Mouse (Mus musculus): ENCODE data around the gene Wnt11. TPM values are rescaled to one million over a fixed set of nuclear protein-coding genes. Genes with fewer than 3 reads are reported as not detected.

Wnt11 gene
- polyA plus RNA-seq, 1 experiment = not detected

- no peaks in the 10 kb centered on the region for H3K36me3 ChIP-seq (ENCODE audit: control insufficient read depth, insufficient read depth, low read length, poor library complexity, severe bottlenecking)
- H3K4me3 ChIP-seq (ENCODE audit: low read depth, low read length) = no peak overlapping the region
- no peaks in the 10 kb centered on the region for H3K27me3 ChIP-seq (ENCODE audit: control insufficient read depth, insufficient read depth, low read length, poor library complexity, severe bottlenecking)
- no peak overlapping the region for H3K27ac ChIP-seq (ENCODE audit: insufficient read depth, low read length)
- TF ChIP-seq CTCF (IDR thresholded peaks at IDR 0.05; ENCODE audit: low read depth, low read length) = peak; percentile 28
- no peak for TF ChIP-seq POLR2A (IDR thresholded peaks at IDR 0.05; ENCODE audit: insufficient read depth, low read length)
- H3K9ac ChIP-seq (ENCODE audit: low read depth, poor library complexity, severe bottlenecking) = no peak overlapping the region
- no peaks in the 10 kb centered on the region for H3K9me3 ChIP-seq (replicated peaks; ENCODE audit: control insufficient read depth, insufficient read depth, low read length, poor library complexity, severe bottlenecking)
- no peaks in the 10 kb centered on the region for H3K4me1 ChIP-seq (ENCODE audit: control insufficient read depth, insufficient read depth, low read length)
Measured at GRCm38 (mm10) chr7:98881887-98882286, 47.0 kb downstream of the Wnt11 start.

DNA sequence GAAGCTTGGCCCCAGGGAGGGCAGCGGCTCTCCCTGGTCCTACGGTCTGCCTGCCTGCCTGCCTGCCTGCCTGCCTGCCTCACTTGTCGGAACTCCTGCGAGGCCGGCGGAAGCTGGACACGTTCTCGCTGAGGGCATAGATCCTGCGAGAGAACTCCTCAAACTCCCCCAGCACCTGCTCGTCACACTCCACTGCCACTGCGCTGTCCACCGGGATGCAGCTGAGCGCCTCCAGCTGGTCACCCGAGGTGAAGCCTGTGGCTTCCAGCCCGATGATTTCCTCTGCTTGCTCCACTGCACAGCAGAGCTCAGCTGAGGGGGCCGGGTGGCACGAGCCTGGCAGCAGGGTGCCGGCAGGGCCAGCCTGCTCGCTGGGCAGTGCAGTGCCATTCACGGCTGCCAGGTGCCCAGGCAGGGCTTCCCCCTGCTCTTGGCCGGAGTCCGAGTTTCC lies 52.9 kb downstream of the Wnt11 start:
- H3K4me1 ChIP-seq (ENCODE audit: control insufficient read depth, insufficient read depth, low read length) = no peaks in the 10 kb centered on the region
- no peak overlapping the region for H3K4me3 ChIP-seq (ENCODE audit: low read depth, low read length)
- peak; percentile 57 for TF ChIP-seq CTCF (IDR thresholded peaks at IDR 0.05; ENCODE audit: low read depth, low read length)
- no peak for TF ChIP-seq POLR2A (IDR thresholded peaks at IDR 0.05; ENCODE audit: insufficient read depth, low read length)
- H3K36me3 ChIP-seq (ENCODE audit: control insufficient read depth, insufficient read depth, low read length, poor library complexity, severe bottlenecking) = no peaks in the 10 kb centered on the region
- H3K27me3 ChIP-seq (ENCODE audit: control insufficient read depth, insufficient read depth, low read length, poor library complexity, severe bottlenecking) = no peaks in the 10 kb centered on the region
- H3K9ac ChIP-seq (ENCODE audit: low read depth, poor library complexity, severe bottlenecking) = no peak overlapping the region
- no peaks in the 10 kb centered on the region for H3K9me3 ChIP-seq (replicated peaks; ENCODE audit: control insufficient read depth, insufficient read depth, low read length, poor library complexity, severe bottlenecking)
- no peak overlapping the region for H3K27ac ChIP-seq (ENCODE audit: insufficient read depth, low read length)

GRCm38 (mm10) chr7:98888810-98889209 lies 53.9 kb downstream of the Wnt11 start:
- no peaks in the 10 kb centered on the region for H3K4me1 ChIP-seq (ENCODE audit: control insufficient read depth, insufficient read depth, low read length)
- no peaks in the 10 kb centered on the region for H3K9me3 ChIP-seq (replicated peaks; ENCODE audit: control insufficient read depth, insufficient read depth, low read length, poor library complexity, severe bottlenecking)
- H3K27ac ChIP-seq (ENCODE audit: insufficient read depth, low read length) = no peak overlapping the region
- H3K27me3 ChIP-seq (ENCODE audit: control insufficient read depth, insufficient read depth, low read length, poor library complexity, severe bottlenecking) = no peaks in the 10 kb centered on the region
- H3K9ac ChIP-seq (ENCODE audit: low read depth, poor library complexity, severe bottlenecking) = no peak overlapping the region
- no peak overlapping the region for H3K4me3 ChIP-seq (ENCODE audit: low read depth, low read length)
- TF ChIP-seq POLR2A (IDR thresholded peaks at IDR 0.05; ENCODE audit: insufficient read depth, low read length) (no peak), CTCF (IDR thresholded peaks at IDR 0.05; ENCODE audit: low read depth, low read length) (no peak), EP300 (IDR thresholded peaks at IDR 0.05; ENCODE audit: insufficient read depth, low read depth, low read length) (no peak)
- H3K36me3 ChIP-seq (ENCODE audit: control insufficient read depth, insufficient read depth, low read length, poor library complexity, severe bottlenecking) = no peaks in the 10 kb centered on the region

DNA sequence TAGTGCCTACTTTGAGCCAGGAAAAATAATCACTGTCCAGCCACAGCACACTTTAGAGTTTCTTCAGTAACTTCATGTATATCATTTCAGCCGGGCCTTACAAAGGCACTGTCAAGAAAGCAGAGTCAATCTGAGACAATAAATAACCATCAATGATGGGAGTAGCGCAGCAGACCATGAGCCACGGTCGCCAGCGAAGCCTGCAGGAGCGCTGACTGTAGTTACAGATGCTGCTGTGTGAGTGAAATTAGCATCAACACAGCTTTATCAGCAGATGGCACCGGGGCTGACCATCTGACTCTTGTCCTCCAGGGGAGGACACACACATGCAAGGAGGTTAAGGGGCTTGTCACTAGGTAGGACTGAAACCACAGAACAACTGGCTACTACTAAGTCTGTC lies 54.3 kb downstream of the Wnt11 start:
- Histone ChIP-seq H3K36me3 (ENCODE audit: control insufficient read depth, insufficient read depth, low read length, poor library complexity, severe bottlenecking) (no peaks in the 10 kb centered on the region), H3K4me1 (ENCODE audit: control insufficient read depth, insufficient read depth, low read length) (no peaks in the 10 kb centered on the region), H3K27me3 (ENCODE audit: control insufficient read depth, insufficient read depth, low read length, poor library complexity, severe bottlenecking) (no peaks in the 10 kb centered on the region), H3K9me3 (replicated peaks; ENCODE audit: control insufficient read depth, insufficient read depth, low read length, poor library complexity, severe bottlenecking) (no peaks in the 10 kb centered on the region), H3K9ac (ENCODE audit: low read depth, poor library complexity, severe bottlenecking) (no peak overlapping the region), H3K4me3 (ENCODE audit: low read depth, low read length) (no peak overlapping the region), H3K27ac (ENCODE audit: insufficient read depth, low read length) (no peak overlapping the region)
- no peak for TF ChIP-seq CTCF (IDR thresholded peaks at IDR 0.05; ENCODE audit: low read depth, low read length)
- no peak for TF ChIP-seq POLR2A (IDR thresholded peaks at IDR 0.05; ENCODE audit: insufficient read depth, low read length)
- TF ChIP-seq EP300 (IDR thresholded peaks at IDR 0.05; ENCODE audit: insufficient read depth, low read depth, low read length) = no peak

DNA sequence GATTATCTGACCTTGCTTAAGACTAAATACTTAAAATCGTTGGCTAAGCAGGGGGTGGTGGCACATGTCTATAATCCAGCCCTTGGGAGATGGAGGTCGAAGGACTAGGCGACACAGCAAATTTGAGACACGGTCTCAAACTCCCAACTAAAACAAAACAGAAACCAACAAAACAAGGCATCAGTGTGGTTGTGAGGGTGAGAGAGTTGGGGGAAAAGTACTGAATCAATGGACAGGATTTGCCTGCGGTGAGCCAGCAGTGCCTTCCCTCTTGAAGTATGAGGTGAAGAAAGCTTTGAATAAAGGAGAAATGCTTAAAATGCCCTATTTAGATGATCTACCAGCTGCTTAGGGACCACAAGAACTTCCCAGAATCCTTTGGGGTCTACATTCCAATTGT lies 58.2 kb downstream of the Wnt11 start:
- TF ChIP-seq EP300 (IDR thresholded peaks at IDR 0.05; ENCODE audit: insufficient read depth, low read depth, low read length) (no peak), POLR2A (IDR thresholded peaks at IDR 0.05; ENCODE audit: insufficient read depth, low read length) (no peak), CTCF (IDR thresholded peaks at IDR 0.05; ENCODE audit: low read depth, low read length) (no peak)
- H3K27me3 ChIP-seq (ENCODE audit: control insufficient read depth, insufficient read depth, low read length, poor library complexity, severe bottlenecking) = no peaks in the 10 kb centered on the region
- H3K36me3 ChIP-seq (ENCODE audit: control insufficient read depth, insufficient read depth, low read length, poor library complexity, severe bottlenecking) = no peaks in the 10 kb centered on the region
- no peaks in the 10 kb centered on the region for H3K4me1 ChIP-seq (ENCODE audit: control insufficient read depth, insufficient read depth, low read length)
- H3K9ac ChIP-seq (ENCODE audit: low read depth, poor library complexity, severe bottlenecking) = no peak overlapping the region
- no peaks in the 10 kb centered on the region for H3K9me3 ChIP-seq (replicated peaks; ENCODE audit: control insufficient read depth, insufficient read depth, low read length, poor library complexity, severe bottlenecking)
- no peak overlapping the region for H3K27ac ChIP-seq (ENCODE audit: insufficient read depth, low read length)
- no peak overlapping the region for H3K4me3 ChIP-seq (ENCODE audit: low read depth, low read length)

GRCm38 (mm10) chr7:98894305-98894704 lies 59.4 kb downstream of the Wnt11 start:
- Histone ChIP-seq H3K4me1 (ENCODE audit: control insufficient read depth, insufficient read depth, low read length) (no peaks in the 10 kb centered on the region), H3K4me3 (ENCODE audit: low read depth, low read length) (no peak overlapping the region), H3K9ac (ENCODE audit: low read depth, poor library complexity, severe bottlenecking) (no peak overlapping the region), H3K9me3 (replicated peaks; ENCODE audit: control insufficient read depth, insufficient read depth, low read length, poor library complexity, severe bottlenecking) (no peaks in the 10 kb centered on the region), H3K36me3 (ENCODE audit: control insufficient read depth, insufficient read depth, low read length, poor library complexity, severe bottlenecking) (no peaks in the 10 kb centered on the region), H3K27me3 (ENCODE audit: control insufficient read depth, insufficient read depth, low read length, poor library complexity, severe bottlenecking) (no peaks in the 10 kb centered on the region), H3K27ac (ENCODE audit: insufficient read depth, low read length) (no peak overlapping the region)
- TF ChIP-seq EP300 (IDR thresholded peaks at IDR 0.05; ENCODE audit: insufficient read depth, low read depth, low read length) (no peak), CTCF (IDR thresholded peaks at IDR 0.05; ENCODE audit: low read depth, low read length) (no peak), POLR2A (IDR thresholded peaks at IDR 0.05; ENCODE audit: insufficient read depth, low read length) (no peak)
